Mouse (Mus musculus): ENCODE results near the gene Allc. TPM values are rescaled to one million over a fixed set of nuclear protein-coding genes. Genes with fewer than 3 reads are reported as not detected.
A peak's percentile ranks its signal among the peaks of the same experiment; 100 is the strongest.

Gene Allc
- total RNA-seq, 2 experiments from 2014 or later, result 0.59 to 0.65 TPM

DNA sequence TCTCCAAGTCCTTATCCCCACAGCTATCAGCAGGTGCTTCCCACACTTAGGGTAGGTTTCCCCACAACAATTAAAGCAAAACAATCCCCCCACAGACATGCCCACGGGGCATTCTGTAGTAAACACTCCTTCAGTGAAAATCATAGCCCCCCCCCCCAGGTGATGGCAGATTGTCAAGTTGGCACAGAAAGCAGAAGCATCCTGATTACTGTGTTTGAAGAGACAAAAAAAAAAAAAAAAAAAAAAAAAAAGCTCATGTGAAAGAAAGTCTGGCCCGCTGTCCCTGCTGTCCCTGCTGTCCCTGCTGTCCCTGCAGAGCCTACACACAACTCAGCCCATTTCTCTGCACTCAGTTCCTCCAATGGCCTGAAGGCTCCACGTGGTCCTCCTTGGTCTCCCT lies 1.7 kb upstream of the Allc start:
- DNase-seq (ENCODE audit: low spot score in 2 of 2), result peak; percentile 32 to 41

GRCm38 (mm10) chr12:28579132-28579531 lies 3.2 kb downstream of the Allc start:
- peak in 1 of 2 experiments; percentile 46 for DNase-seq (ENCODE audit: low spot score in 2 of 2)

GRCm38 (mm10) chr12:28578147-28578546 lies 4.2 kb downstream of the Allc start:
- no peak for DNase-seq (ENCODE audit: low spot score in 2 of 2)

DNA sequence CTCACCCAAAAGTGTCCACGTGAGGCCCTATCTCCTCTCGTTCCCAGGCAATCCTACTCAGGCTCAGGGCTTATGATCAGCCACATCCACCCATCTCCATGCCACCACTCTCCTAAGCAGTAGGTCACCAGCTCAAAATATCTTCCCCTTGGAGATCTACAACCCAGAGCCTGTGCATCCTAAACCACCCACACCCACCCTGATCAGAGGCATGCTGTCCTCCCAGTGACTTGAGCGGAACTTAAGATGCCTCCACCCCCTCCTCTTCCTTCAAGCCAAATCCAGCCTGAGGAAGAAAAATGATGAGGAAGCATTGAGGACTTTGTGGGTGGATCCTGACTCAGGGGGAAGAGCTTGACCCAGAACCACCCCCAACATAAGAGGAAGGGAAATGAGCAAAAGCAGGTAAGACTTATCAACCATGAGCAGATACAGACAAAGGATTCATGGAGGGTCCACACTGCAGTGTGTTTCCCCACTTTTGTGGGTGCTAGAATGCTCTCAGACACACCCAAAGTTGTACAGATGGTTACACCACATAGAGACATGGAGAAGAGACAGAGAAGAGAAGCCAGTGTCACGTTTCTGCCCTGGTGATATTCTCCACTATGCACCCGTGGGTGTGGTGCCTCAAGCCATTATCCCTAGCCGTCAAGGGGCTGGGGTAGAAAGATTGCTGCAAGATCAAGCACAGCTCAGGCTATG lies 6.8 kb downstream of the Allc start:
- DNase-seq (ENCODE audit: low spot score in 2 of 2), result no peak

GRCm38 (mm10) chr12:28572241-28572640 lies 10.1 kb downstream of the Allc start:
- no peak for DNase-seq (ENCODE audit: low spot score in 2 of 2)

DNA sequence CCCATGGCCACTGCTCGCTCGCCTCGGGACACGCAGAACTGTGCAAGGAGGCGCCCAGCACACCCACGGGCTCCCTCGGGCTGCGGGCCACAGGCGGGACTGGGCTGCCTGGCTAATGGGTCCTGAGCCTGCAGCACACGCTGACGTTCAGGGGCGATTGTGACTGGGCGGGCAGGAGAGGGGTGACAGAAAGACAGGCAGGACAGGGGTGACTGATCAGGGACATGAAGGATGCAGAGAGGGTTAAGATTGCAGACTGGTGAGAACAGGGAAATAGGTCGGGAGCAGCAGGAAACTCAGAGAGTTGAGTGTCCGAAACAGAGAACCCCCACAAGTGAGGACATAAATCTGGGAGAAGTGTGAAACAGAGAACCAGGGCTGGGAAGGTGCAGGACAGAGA lies 30.0 kb downstream of the Allc start, which contains the start of gene Dcdc2c:
TSS of gene Dcdc2c (minus strand) at position 101 of the 400 bp plus-strand sequence.
- no peak for DNase-seq (ENCODE audit: low spot score in 2 of 2)

DNA sequence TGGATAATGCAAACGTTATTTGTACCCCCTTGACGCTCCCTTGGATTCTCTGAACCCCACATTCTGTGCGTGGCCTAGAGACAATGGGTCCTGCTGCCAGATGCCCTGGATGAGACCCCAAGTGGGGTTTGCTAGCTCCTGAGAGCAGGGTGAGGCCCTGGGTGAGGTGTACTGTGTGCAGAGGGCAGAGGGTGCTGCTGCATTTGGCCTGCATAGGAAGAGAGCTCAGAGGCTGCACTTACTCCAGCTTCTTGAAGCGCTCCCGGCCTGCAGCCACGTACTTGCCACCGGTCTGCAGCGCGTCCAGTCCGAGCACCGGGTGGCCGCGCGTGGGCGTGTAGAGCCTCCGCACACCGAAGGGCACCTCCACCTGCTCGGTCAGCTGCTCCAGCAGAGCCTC lies 30.5 kb downstream of the Allc start:
- DNase-seq (ENCODE audit: low spot score in 2 of 2), result no peak

- DNase-seq (ENCODE audit: low spot score in 2 of 2), result no peak
Measured at GRCm38 (mm10) chr12:28548887-28549286, 33.4 kb downstream of the Allc start.

DNA sequence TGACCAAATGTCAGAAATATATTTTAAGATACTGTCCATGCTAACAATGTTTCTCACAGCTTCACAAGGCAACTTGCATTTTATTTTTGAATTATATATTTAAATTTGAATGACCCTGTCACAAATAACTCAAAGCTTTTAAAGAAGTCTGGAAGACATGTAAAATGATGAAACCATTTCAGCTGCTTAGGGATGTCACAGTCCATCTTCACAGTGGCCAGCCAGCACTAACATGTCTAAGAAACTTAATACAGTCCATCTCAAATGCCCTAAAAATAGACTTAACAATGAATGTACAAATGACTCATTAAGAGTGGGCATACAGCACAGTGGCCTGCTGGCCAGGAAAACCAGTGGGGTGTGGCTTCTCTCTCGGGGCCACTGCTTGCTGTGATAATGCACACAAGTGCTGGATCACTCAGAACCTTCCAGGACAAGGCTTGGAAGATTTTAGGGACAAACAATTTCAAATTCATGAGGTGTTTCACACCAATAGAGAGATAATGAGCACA lies 68.0 kb downstream of the Allc start:
- DNase-seq (ENCODE audit: low spot score in 2 of 2), result no peak

GRCm38 (mm10) chr12:28509699-28510280 lies 72.5 kb downstream of the Allc start:
- DNase-seq (ENCODE audit: low spot score in 2 of 2), result no peak

Other genes with a start within 250 kb of the Allc start
- 1 to 10 TPM in 1 of 2 experiments, under 1 TPM in 1; 0.47 to 1.3 TPM for gene Dcdc2c, start 30.1 kb downstream of the Allc start, total RNA-seq (2021)
- under 1 TPM; 0.50 to 0.62 TPM for gene Colec11, start 40.9 kb upstream of the Allc start, total RNA-seq (2021)
- 100 to 1,000 TPM; 333 to 335 TPM for gene Rps7, start 53.4 kb upstream of the Allc start, total RNA-seq (2021)
- gene Rnaseh1, start 67.1 kb upstream of the Allc start, total RNA-seq (2021), result 10 to 100 TPM; 11.8 to 15.4 TPM
- gene Adi1, start 92.7 kb upstream of the Allc start, total RNA-seq (2021), result 10 to 100 TPM; 15.5 to 18.4 TPM
- gene Trappc12, start 167.9 kb upstream of the Allc start, total RNA-seq (2021), result 10 to 100 TPM; 45.6 to 47.0 TPM
- 10 to 100 TPM; 41.6 to 47.7 TPM for gene Eipr1, start 169.3 kb upstream of the Allc start, total RNA-seq (2021)